Mouse (Mus musculus): ENCODE results near the gene Slc1a4.

The Slc1a4 gene

DNA sequence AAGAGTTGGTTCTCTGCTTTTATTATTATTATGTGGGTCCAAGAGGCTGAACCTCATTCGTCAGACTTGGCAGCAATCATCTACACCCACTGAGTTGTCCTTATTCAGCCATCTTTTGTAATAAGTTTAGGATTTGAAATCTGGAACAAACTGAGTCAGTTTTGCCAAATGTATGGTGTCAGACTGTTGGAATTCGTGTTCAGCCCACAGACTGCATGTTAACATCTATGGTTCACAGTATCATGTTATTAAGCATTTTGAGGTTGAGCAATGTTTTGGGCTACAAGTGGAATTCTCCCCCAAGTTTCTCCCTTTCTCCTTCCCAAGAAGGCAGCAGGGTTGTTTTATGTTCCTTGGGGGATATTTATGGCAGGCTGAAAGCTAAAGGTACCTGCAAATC lies 79.4 kb downstream of the Slc1a4 start:
- in situ Hi-C loops (cut with MseI, MboI), result no loop called here

Data from mouse trophoblast stem cell (cell line).